Mouse (Mus musculus) limb, embryonic 11.5 days (tissue): ENCODE measurements around the gene Kdm1b. TPM values are rescaled to one million over a fixed set of nuclear protein-coding genes. Genes with fewer than 3 reads are reported as not detected.
A peak's percentile ranks its signal among the peaks of the same experiment; 100 is the strongest.

Experiments used
- ATAC-seq: fragments of 200-750 bp; cut with Nextera tagmentation; 2 replicates; pipeline ENCODE4 v1.8.0; 2017; ENCODE audit warnings: low read depth; ENCODE audit not compliant: insufficient number of reproducible peaks, low FRiP score, low TSS enrichment
- DNase-seq: peaks from one replicate; pipeline ENCODE4 v3.0.0-alpha.2; 2015; ENCODE audit warnings: low spot score
- H3K27ac ChIP-seq: fragments of 300-500 bp; sonication (generic); replicated peaks from 2 replicates; pipeline ENCODE4 v1.5.1; 2014; ENCODE audit warnings: low read depth, mild to moderate bottlenecking, low read length
- H3K27me3 ChIP-seq: fragments of 300-500 bp; sonication (generic); 2 replicates; pipeline ENCODE4 v1.6.1; 2014; ENCODE audit warnings: mild to moderate bottlenecking, low read length, mixed read lengths; ENCODE audit not compliant: control insufficient read depth, insufficient read depth
- H3K36me3 ChIP-seq: fragments of 300-500 bp; sonication (generic); 2 replicates; pipeline ENCODE4 v1.6.1; 2014; ENCODE audit warnings: mild to moderate bottlenecking, low read length, moderate library complexity, mixed read lengths; ENCODE audit not compliant: control insufficient read depth, insufficient read depth
- H3K4me1 ChIP-seq: fragments of 300-500 bp; sonication (generic); 2 replicates; pipeline ENCODE4 v1.6.1; 2014; ENCODE audit warnings: low read length, mixed read lengths; ENCODE audit not compliant: control insufficient read depth, insufficient read depth
- H3K4me2 ChIP-seq: fragments of 300-500 bp; sonication (generic); 2 replicates; pipeline ENCODE4 v1.6.1; 2014; ENCODE audit warnings: low read depth, mild to moderate bottlenecking, moderate library complexity; ENCODE audit not compliant: severe bottlenecking
- H3K4me3 ChIP-seq: fragments of 300-500 bp; sonication (generic); 2 replicates; pipeline ENCODE4 v1.5.1; 2014; ENCODE audit warnings: low read depth, low read length
- H3K9ac ChIP-seq: fragments of 300-500 bp; sonication (generic); 2 replicates; pipeline ENCODE4 v1.6.1; 2014; ENCODE audit warnings: mild to moderate bottlenecking, low read length
- H3K9me3 ChIP-seq: fragments of 300-500 bp; sonication (generic); 2 replicates; pipeline ENCODE4 v1.6.1; 2016; ENCODE audit warnings: low read length; ENCODE audit not compliant: control insufficient read depth
- WGBS: fragments of 180-500 bp; shearing (Covaris S2); extraction: QIAGEN DNeasy Blood & Tissue Kit; methylation state at CpG from one replicate; pipeline ENCODE4 v1.1.7; 2014; 5-methylcytosine and 5-hydroxymethylcytosine counted together
- polyA plus RNA-seq: library from polyadenylated mRNA; unstranded; fragments of >200 nt; fragmentation: Nextera tagmentation; extraction: Ambion mirVana; gene quantifications from 2 replicates; pipeline ENCODE4 v1.2.1, GENCODE M21; 2014

Gene Kdm1b
- polyA plus RNA-seq, 1 experiment from 2014 or later = 12.4 TPM

GRCm38 (mm10) chr13:47121333-47121889 is 78.1 kb downstream of the Kdm1b start:
- Histone ChIP-seq H3K4me1 (peaks cover 4% of the 10 kb centered on the region; the same call in 1 of the 2 replicates), H3K9ac (no peak overlapping the region), H3K27me3 (0 out of 2 replicates have a peak, but pooled peaks cover 2% of the 10 kb centered on the region), H3K4me3 (no peak overlapping the region), H3K27ac (no peak overlapping the region), H3K4me2 (peak overlapping the region; percentile 95; the same call in 1 of the 2 replicates), H3K36me3 (no peaks in the 10 kb centered on the region), H3K9me3 (no peaks in the 10 kb centered on the region)
- no peak for ATAC-seq
- no peak for DNase-seq
- WGBS = 40% methylated on average over 12 of the region's 12 CpGs

GRCm38 (mm10) chr13:47122537-47123430 is 79.5 kb downstream of the Kdm1b start, which contains the start of gene Rnf144b:
Gene Rnf144b, plus strand, starts transcription at chr13:47122656.
- DNase-seq (peak; percentile 67), ATAC-seq (no peak)
- Histone ChIP-seq H3K36me3 (no peaks in the 10 kb centered on the region), H3K4me2 (peak within 1 kb of the TSS; percentile 95), H3K9me3 (no peaks in the 10 kb centered on the region), H3K4me3 (peak within 1 kb of the TSS; percentile 54), H3K9ac (peak within 1 kb of the TSS; percentile 38), H3K27ac (no peak within 1 kb of the TSS), H3K4me1 (peaks cover 4% of the 10 kb centered on the region; the same call in 1 of the 2 replicates), H3K27me3 (0 out of 2 replicates have a peak, but pooled peaks cover 2% of the 10 kb centered on the region)
- WGBS = 2% methylated on average over 55 of the region's 55 CpGs

DNA sequence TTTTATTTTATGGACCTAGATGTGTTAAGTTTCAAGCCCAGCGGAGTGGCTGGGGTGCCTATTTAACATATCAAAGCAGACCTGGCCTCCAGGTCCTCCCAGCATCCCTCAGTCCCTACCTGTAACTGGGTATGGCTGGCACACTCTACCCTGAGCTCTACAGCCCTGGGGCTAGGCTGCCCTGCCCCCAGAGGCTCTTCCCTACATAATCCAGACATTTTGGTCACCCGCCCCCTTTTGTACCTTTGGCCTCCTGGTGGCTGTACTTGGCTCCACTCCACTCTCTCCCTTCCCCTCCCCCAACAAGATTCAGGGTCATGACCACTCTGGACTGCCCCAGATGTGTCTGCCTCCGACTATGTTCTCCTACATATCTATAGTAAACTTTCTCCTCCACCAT is 81.2 kb downstream of the Kdm1b start:
- ATAC-seq = no peak
- no peak overlapping the region for H3K27ac ChIP-seq
- H3K9me3 ChIP-seq = no peaks in the 10 kb centered on the region
- H3K27me3 ChIP-seq = 0 out of 2 replicates have a peak, but pooled peaks cover 2% of the 10 kb centered on the region
- H3K4me3 ChIP-seq = no peak overlapping the region
- H3K4me2 ChIP-seq = no peak overlapping the region
- H3K9ac ChIP-seq = no peak overlapping the region
- 27% methylated on average over 3 of the region's 3 CpGs for WGBS
- H3K4me1 ChIP-seq = peaks cover 4% of the 10 kb centered on the region; the same call in 1 of the 2 replicates
- H3K36me3 ChIP-seq = no peaks in the 10 kb centered on the region
- no peak for DNase-seq

- Histone ChIP-seq H3K9me3 (no peaks in the 10 kb centered on the region), H3K36me3 (no peaks in the 10 kb centered on the region), H3K4me3 (no peak overlapping the region), H3K27ac (no peak overlapping the region), H3K4me1 (peaks cover 4% of the 10 kb centered on the region; the same call in 1 of the 2 replicates), H3K4me2 (no peak overlapping the region), H3K9ac (no peak overlapping the region), H3K27me3 (0 out of 2 replicates have a peak, but pooled peaks cover 2% of the 10 kb centered on the region)
- DNase-seq (no peak), ATAC-seq (no peak)
- 87% methylated on average over 6 of the region's 6 CpGs for WGBS
Observed at GRCm38 (mm10) chr13:47124986-47125385, 81.7 kb downstream of the Kdm1b start.

GRCm38 (mm10) chr13:47125595-47125994 is 82.3 kb downstream of the Kdm1b start:
- H3K27ac ChIP-seq = no peak overlapping the region
- H3K4me1 ChIP-seq = peaks cover 4% of the 10 kb centered on the region; the same call in 1 of the 2 replicates
- no peak overlapping the region for H3K4me3 ChIP-seq
- no peak overlapping the region for H3K9ac ChIP-seq
- H3K9me3 ChIP-seq = no peaks in the 10 kb centered on the region
- WGBS = 64% methylated on average over 5 of the region's 5 CpGs
- DNase-seq = no peak
- H3K27me3 ChIP-seq = 0 out of 2 replicates have a peak, but pooled peaks cover 2% of the 10 kb centered on the region
- no peak for ATAC-seq
- no peak overlapping the region for H3K4me2 ChIP-seq
- no peaks in the 10 kb centered on the region for H3K36me3 ChIP-seq

DNA sequence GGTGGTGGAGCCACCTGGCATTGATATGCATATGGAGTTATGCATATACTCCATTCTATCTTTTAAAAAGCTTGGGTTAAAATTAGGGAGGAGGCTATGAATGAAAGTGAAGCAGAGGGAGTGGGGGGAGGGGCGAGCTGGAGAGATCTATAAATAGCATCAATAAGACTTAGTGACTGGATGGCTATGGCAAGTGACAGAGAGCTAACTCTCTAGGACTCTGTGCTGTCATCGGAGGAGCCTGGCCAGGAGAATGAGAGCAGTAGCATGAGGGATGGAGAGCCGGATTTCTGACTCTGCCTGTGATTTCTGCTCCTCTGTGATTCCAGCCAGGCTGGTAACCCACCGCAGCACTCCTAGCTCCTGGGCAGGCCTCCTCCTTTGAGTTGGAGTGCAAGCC is 85.8 kb downstream of the Kdm1b start:
- Histone ChIP-seq H3K27me3 (no peaks in the 10 kb centered on the region), H3K9me3 (no peaks in the 10 kb centered on the region), H3K9ac (no peak overlapping the region), H3K4me1 (no peaks in the 10 kb centered on the region; the same call in 1 of the 2 replicates), H3K4me3 (no peak overlapping the region), H3K36me3 (no peaks in the 10 kb centered on the region), H3K27ac (no peak overlapping the region), H3K4me2 (no peak overlapping the region)
- WGBS = 77% methylated on average over 4 of the region's 4 CpGs
- ATAC-seq = no peak
- no peak for DNase-seq

GRCm38 (mm10) chr13:47133058-47133457 is 89.8 kb downstream of the Kdm1b start:
- Histone ChIP-seq H3K27me3 (no peaks in the 10 kb centered on the region), H3K9me3 (no peaks in the 10 kb centered on the region), H3K36me3 (no peaks in the 10 kb centered on the region), H3K4me1 (no peaks in the 10 kb centered on the region), H3K4me3 (no peak overlapping the region), H3K9ac (no peak overlapping the region), H3K27ac (no peak overlapping the region), H3K4me2 (no peak overlapping the region)
- 89% methylated on average over 8 of the region's 8 CpGs for WGBS
- ATAC-seq = no peak
- DNase-seq = no peak

- H3K9ac ChIP-seq = no peak overlapping the region
- no peak overlapping the region for H3K27ac ChIP-seq
- WGBS = 93% methylated on average over 7 of the region's 7 CpGs
- no peak for DNase-seq
- no peaks in the 10 kb centered on the region for H3K4me1 ChIP-seq
- no peak for ATAC-seq
- H3K27me3 ChIP-seq = no peaks in the 10 kb centered on the region
- H3K9me3 ChIP-seq = no peaks in the 10 kb centered on the region
- no peak overlapping the region for H3K4me3 ChIP-seq
- no peak overlapping the region for H3K4me2 ChIP-seq
- H3K36me3 ChIP-seq = no peaks in the 10 kb centered on the region
Observed at GRCm38 (mm10) chr13:47134836-47135235, 91.5 kb downstream of the Kdm1b start.
